Mouse (Mus musculus) adrenal gland, adult 2 months (tissue): ENCODE measurements around the gene Wnt11. TPM values are rescaled to one million over a fixed set of nuclear protein-coding genes. Genes with fewer than 3 reads are reported as not detected.

Source experiments
- DNase-seq: peaks from one replicate; pipeline ENCODE4 v3.0.0; 2021
- polyA plus RNA-seq: library from polyadenylated mRNA; depleted of rRNA; stranded (reverse); fragments of >200 nt; gene quantifications from 2 replicates; pipeline ENCODE4 v1.2.3, GENCODE M21; 2012
- total RNA-seq, 2 experiments: library from RNA; stranded (reverse); gene quantifications; 2 replicates each; pipeline ENCODE4 v1.2.3; 2021

Gene Wnt11
- total and polyA plus RNA-seq, 3 experiments = 0.69 to 6.3 (median 4.9) TPM

- DNase-seq = no peak
Observed at GRCm38 (mm10) chr7:98828876-98829275, 6.0 kb upstream of the Wnt11 start.

- no peak for DNase-seq
Observed at GRCm38 (mm10) chr7:98831290-98831689, 3.6 kb upstream of the Wnt11 start.

- peak; percentile 35 for DNase-seq
Observed at GRCm38 (mm10) chr7:98835519-98836441, 868 bp downstream of the Wnt11 start.

GRCm38 (mm10) chr7:98836646-98837045 lies 1.7 kb downstream of the Wnt11 start:
- DNase-seq = peak; percentile 62

GRCm38 (mm10) chr7:98837901-98838300 lies 3.0 kb downstream of the Wnt11 start:
- peak; percentile 89 for DNase-seq

GRCm38 (mm10) chr7:98838729-98839141 lies 3.8 kb downstream of the Wnt11 start:
- DNase-seq = peak; percentile 72

- no peak for DNase-seq
Observed at GRCm38 (mm10) chr7:98839312-98839711, 4.4 kb downstream of the Wnt11 start.

- DNase-seq = no peak
Observed at GRCm38 (mm10) chr7:98840771-98841170, 5.9 kb downstream of the Wnt11 start.

GRCm38 (mm10) chr7:98841802-98842201 lies 6.9 kb downstream of the Wnt11 start:
- DNase-seq = no peak

- DNase-seq = no peak
Observed at GRCm38 (mm10) chr7:98842997-98843396, 8.1 kb downstream of the Wnt11 start.

GRCm38 (mm10) chr7:98843649-98844048 lies 8.7 kb downstream of the Wnt11 start:
- no peak for DNase-seq

- DNase-seq = no peak
Observed at GRCm38 (mm10) chr7:98848899-98849640, 14.2 kb downstream of the Wnt11 start.

- DNase-seq = no peak
Observed at GRCm38 (mm10) chr7:98850388-98850787, 15.5 kb downstream of the Wnt11 start.

GRCm38 (mm10) chr7:98851220-98851619 lies 16.3 kb downstream of the Wnt11 start:
- no peak for DNase-seq

GRCm38 (mm10) chr7:98852950-98853650 lies 18.2 kb downstream of the Wnt11 start:
- no peak for DNase-seq

- peak; percentile 32 for DNase-seq
Observed at GRCm38 (mm10) chr7:98853806-98854205, 18.9 kb downstream of the Wnt11 start.

GRCm38 (mm10) chr7:98855388-98855787 lies 20.5 kb downstream of the Wnt11 start:
- DNase-seq = no peak

GRCm38 (mm10) chr7:98856128-98856527 lies 21.2 kb downstream of the Wnt11 start:
- DNase-seq = no peak

GRCm38 (mm10) chr7:98857094-98857493 lies 22.2 kb downstream of the Wnt11 start:
- DNase-seq = no peak

GRCm38 (mm10) chr7:98861002-98861401 lies 26.1 kb downstream of the Wnt11 start:
- peak; percentile 26 for DNase-seq

- DNase-seq = no peak
Observed at GRCm38 (mm10) chr7:98862994-98863393, 28.1 kb downstream of the Wnt11 start.

- peak; percentile 49 for DNase-seq
Observed at GRCm38 (mm10) chr7:98863969-98864718, 29.2 kb downstream of the Wnt11 start.
